Mouse (Mus musculus): ENCODE results near the gene Pus10.

Pus10 gene

DNA sequence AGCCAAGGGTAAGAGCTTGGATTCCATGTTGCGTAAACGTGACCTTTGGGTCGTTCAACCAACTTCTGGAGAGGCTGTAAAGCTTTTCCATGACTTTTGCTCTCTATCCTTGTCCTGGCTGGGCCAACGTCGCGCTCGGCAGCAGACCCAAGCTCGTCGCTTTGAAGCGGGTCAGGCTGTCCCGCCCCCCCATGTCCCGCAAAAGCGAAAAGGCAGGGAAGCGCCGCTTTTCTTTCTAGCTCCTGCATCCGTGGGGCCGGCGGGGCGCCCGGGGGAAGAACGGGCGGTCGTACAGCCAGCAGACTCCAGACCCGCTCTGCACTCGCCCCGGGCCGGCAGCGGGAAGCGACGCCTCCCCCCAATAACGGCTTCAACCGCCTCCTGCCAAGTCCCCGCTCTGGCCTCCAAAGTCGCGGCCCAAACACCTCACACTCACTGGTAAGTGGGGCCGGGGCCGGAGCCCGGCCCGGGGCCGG, at the start of gene Pus10:
Gene Pus10 (plus strand): TSS at position 364 of the 476 bp plus-strand sequence.
- DNase-seq (ENCODE audit: inconsistent ontology term), result no peak

DNA sequence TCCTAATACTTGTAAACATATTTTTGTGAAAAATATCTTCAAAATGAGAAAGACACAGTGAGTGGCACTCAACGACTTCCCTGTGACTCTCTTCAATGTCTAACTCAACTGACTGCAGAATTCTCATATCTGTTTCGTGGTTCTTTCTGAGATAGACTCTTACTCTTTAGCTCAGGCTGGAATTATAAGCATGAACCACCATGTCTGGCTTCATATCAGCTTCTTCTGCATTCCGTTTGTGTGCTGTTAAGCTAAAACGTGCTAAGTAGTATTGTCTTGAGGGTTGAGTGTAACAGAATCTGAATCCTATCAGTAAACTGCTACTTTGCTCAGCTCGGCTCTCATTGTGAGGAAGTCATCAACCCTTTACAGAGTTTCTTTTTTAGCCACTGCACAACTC, 46.5 kb upstream of the Pus10 start:
- no peak for DNase-seq (ENCODE audit: inconsistent ontology term)

DNA sequence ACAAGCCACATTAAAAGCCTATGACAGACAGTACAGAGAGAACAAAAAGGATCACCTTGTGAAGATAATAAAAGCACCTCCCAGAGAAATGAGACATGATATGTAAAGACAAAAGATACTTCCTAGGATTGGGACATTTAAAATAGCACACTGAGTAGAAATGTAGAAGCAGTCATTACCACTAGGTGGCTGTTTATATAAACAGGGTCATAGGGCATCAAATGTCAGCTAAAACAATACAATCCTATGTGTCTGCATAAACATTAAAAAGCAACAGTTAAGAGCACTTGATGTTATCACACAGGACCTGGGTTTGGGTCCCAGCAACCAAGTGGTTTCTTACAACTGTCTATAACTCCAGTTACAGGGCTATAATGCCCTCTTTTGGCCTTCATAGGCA, 34.8 kb upstream of the Pus10 start:
- no peak for DNase-seq (ENCODE audit: inconsistent ontology term)

DNA sequence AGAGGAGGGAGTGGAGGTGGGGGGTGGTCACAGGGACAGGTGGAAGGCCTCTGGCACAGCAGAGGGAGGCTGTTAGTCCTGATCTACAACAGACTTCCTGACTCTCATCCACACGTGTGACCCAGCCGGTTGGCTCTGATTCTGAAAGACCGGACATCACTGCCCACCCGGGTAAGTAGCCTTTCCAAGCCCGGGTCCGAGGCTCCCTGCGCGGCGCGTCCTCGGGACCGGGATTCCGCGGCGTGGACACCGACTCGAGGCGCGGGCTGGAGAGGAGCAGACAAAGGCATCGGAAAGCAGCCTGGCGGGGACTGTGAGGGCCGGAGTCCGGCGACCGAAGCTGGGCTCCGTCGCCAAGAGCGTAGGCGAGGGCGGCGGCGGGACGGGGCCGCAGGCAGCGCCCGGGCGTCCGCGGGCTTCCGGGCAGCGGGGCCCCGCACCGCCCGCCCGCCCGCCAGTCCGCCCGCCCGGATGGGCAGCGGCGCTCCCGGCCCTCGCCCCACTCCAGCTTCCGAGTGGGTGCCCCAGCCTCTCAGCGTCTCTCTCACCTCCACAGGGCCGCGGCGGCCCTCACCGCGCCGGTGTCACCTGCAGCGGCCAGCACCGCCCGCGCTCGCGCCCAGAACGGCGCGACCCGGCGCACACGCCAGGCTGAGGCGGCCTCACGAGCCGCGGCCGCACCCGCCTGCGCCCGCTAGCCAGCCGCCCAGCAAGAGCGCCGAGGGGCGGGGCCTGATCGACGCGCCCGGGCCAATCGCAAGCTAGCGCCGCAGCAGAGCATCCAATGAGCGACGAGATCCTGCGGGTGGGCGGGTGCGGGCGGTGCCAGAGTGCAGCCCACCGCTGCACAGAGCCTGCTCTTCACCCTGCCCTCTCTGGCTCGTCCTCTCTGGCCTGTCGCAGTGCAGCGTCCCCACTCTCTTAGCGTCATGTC, 32.3 kb upstream of the Pus10 start, which contains the start of gene 0610010F05Rik:
Gene 0610010F05Rik (minus strand): TSS at position 695 of the 934 bp plus-strand sequence.
- DNase-seq (ENCODE audit: inconsistent ontology term), result peak; percentile 98

DNA sequence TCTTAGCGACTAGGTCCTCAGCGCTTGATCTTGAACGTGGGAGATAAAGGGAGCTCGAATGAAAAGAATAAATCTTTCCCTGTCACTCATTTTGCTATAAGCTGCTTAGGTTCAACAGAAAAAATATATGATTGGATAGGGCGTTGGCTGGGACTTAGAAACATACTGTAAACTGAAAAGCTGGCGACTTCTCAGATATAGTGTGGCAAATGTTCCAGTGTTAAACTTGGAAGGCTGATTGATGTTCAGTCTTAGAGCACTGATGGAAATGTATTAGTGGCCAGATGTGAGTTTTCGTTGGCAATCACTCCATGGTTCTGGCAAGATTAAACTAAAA, 31.6 kb upstream of the Pus10 start:
- DNase-seq (ENCODE audit: inconsistent ontology term), result no peak

DNA sequence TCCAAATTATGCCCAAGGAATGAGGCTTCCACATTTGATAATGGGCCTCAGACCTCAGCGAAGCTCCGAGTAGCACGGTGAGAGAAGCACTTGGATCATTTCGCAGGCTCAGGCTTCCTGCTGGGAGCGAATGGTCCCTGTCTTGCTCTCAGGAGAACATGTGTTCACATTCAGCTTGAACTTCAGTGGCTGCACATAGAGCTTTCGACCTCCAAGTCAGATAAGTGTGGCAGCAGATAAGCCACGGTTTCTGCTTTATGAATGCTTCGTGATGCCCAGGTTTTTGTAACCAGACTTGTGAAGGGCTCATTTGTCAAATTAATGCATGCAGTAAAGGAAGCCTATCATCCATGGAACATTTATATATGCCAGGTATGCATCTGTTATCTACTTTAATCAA, 30.9 kb upstream of the Pus10 start:
- no peak for DNase-seq (ENCODE audit: inconsistent ontology term)

DNA sequence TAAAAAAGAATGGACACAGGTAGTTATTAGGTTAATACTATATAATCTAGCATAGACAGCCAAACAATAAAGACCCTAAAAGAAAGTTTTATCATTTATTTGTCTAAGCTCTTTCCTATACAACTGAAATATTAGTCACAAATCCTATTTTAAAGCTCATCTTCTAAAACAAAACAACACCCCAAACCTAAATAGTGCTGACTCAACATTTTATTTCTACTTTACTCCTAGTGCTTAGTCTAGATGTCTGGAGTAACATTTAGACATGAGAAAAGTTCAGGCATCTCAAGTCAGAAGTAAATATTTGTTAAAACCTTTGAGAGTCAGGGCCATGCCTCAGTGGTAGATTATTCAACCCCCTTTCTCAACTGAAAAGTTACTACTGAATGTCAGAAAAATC, 18.0 kb upstream of the Pus10 start:
- DNase-seq (ENCODE audit: inconsistent ontology term), result no peak

DNA sequence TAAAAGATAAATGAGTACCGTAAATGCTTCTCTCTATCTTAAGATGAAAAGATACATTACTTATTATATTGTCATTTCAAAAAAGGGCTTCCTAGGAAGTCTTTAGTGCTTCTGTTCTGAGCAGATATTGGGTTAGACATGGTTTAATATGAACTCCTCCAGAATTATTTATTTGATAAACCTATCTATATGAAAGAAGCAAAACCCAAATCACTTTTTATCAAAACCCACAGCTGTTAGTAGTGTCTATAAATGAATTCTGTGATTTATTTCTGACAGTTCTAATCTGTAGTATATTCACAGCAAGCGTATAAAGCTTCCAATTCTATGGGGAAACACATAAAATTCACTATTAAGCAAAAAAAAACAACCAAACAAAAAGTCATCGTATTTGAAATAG, 17.6 kb upstream of the Pus10 start:
- no peak for DNase-seq (ENCODE audit: inconsistent ontology term)

DNA sequence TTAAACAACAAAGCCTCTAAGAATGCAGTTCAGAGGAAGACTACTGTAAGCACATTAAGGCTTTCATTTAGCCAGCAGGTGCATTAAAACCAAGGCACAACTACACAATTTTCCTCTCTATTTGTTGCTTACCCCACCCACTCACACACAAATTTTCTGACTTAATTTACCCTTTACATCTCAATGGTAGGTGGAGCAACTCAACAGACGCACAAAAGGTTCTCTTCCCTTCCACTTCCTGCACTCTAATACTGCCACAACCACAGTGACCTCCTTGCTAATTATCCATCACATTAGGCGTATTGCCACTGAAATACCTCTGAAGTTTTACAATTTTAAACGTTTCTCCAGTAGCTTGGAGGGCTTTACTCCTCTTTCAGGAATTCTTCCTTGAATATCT, 11.8 kb upstream of the Pus10 start:
- DNase-seq (ENCODE audit: inconsistent ontology term), result no peak

DNA sequence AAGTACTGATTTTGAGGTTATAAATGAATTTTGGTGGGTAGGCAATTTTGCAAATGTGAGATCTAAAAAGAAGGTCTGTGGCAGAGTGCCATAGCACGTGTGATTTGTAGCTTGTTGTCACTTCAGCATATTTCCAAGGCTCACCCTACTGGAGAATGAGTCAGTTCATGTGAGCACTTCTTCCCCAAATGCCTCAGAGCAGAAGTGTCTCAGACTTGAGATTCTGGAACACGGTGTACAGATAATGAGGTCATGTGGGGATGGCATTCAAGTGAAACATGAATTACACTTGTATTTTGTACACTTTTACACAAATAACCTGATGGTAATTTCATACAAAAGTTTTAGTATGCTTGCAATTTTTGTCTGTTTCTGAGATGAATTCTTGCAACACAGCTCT, 7.7 kb upstream of the Pus10 start:
- no peak for DNase-seq (ENCODE audit: inconsistent ontology term)

DNA sequence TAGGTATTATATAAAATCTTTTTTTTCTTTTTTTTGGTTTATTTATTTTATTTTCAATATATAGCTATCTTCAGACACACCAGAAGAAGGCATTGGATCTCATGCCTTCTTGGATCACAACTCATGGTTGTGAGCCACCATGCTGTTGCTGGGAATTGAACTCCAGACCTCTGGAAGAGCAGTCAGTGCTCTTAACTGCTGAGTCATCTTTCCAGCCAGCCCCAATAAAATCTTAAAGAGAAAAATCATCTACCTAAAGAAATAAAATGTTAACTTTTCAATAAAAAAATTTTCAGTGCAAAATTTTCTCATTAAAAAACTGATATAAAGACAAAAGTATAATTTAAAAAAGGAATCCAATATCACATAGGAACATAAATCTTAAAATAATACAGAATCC, 1.2 kb upstream of the Pus10 start:
- DNase-seq (ENCODE audit: inconsistent ontology term), result no peak

DNA sequence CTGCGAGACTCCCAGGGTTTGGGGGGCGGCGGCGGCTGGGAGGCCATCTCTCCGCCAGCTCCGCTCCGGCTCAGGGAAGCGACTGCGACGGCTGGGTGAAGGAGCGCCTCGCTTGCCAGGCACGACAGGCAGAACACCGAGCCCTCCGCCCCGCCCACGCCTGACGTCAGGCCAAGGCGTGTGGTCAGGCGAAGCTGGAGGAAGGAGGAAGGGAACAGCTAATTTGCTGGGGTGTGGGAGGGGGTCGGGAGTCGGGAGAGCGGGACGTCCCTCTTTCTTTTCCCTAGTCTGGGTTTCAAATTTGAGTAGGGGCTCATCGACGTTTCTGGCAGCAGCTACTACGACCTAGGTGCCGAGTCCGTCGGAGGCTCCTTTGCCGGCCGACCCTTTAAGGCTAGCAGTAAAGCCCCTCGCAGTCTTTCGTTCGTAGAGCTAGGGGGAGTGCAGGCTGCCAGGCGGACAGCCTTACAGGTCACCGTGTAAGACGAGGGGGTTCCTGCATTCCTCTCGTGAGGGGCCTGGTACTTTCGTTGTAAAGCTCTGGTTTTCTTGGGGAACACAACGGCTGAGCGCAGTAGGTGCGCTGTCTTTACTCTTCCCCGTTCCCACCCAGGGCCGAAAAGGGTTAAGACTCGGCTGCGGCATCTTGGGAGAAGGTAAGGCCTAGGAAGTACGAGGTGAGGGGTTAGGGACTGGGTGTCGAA, 476 bp downstream of the Pus10 start, which contains the start of gene Pex13:
Gene Pex13 (minus strand): TSS at position 162 of the 704 bp plus-strand sequence.
- peak; percentile 95 for DNase-seq (ENCODE audit: inconsistent ontology term)

DNA sequence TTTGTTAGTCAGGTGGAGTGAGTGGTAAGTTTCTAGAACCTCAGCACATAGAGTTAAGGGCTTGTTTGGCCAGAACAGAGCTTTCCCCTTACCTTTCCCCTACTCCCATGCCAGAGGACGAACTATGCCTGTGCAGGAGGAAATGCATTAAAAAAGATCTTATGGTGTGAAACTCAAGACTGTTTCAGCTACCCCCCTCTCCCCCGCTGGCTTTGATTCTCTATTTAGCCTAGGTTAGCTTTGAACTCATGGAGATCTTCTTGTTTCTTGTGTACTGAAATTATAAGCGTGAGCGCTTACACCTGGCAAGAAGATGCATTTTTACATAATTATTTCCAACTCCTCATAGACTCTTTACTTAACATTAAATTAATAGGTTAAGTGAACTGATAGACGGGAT, 1.1 kb downstream of the Pus10 start:
- DNase-seq (ENCODE audit: inconsistent ontology term), result no peak

DNA sequence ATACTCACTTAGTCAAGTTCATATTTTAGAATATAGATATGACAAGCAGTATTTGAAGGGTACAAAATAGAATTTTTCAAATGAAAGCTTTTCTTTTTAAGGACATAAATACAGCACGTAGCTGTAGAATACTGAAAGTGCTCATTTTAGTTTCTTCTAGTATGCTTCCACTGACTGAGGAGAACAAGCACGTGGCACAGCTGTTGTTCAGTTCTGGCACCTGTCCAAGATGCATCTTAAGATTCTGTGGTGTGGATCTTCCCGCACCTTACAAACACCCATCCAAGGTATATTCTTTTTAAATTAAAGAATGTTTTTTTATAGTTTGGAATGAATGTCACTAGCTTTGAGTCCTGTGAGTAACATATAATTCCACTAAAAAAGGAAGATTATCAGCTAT, 1.7 kb downstream of the Pus10 start:
- DNase-seq (ENCODE audit: inconsistent ontology term), result no peak

DNA sequence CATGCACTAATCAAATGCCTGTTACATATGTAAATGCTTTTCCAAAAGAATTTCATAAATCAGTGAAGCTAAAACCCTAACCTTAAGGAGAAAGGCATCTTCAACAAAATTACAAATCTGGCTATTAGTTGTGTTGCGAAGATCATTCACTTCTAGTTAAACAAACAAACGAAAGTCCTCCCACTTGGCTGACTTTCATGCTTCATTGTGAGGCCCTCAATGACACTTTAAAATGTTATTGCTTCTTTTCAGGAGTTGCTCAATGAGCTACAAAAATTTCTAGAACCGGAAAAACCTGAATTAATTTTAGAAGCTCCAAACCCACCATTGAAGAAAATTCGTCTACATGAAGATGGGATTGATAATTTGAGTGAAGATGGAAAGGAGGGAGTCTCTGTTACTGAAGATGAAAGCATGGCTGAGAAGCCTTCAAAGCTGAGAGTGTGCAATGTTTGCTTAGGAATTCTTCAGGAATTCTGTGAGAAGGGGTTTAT, 6.8 kb downstream of the Pus10 start:
- DNase-seq (ENCODE audit: inconsistent ontology term), result no peak

DNA sequence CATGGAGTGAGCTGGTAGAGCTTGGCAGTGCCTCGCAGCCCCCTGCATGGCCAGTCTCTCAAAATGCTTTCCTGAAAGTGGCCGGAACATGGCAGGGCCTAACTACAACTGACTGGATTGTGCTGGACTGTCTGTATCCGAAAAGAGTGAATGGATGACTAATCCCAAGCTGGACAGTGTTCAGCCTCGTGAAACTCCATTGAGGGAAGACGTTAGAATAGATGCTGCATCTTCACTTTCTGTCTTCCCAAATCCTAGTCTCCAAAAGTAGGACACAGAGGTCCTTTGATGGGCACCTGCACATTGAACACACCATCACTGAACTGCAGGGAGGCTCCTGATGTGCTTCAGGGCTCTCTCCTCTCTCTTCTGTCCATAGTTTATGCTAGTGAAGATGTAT, 10.6 kb downstream of the Pus10 start:
- no peak for DNase-seq (ENCODE audit: inconsistent ontology term)

DNA sequence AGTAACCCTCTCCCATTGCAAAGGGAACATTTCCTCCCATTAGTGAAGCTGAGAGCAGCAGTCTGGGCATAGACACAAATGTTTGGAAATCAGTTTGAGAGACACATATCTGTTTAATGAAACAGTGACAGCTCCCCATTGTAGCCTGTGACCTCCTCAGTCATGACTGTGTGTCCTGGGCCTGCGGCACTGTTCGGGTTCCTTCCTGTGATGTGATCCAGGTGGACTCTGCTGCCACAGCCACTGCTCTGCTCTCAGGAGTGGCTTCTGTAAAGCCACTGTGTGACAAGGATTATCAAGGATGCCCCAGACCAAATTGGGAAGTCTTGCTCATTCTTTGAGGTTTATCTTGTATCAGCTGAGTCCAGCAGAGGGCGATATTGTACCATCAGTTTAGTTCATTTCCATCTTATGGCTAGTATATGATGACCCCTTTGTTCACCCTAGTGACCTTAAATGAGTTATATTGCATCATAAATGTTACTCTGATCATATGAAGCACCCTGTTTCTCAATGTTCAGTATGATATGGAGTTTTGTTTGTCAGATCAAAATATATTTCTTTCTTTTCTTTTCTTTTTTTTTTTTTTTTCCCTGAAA, 13.7 kb downstream of the Pus10 start:
- peak; percentile 32 for DNase-seq (ENCODE audit: inconsistent ontology term)

DNA sequence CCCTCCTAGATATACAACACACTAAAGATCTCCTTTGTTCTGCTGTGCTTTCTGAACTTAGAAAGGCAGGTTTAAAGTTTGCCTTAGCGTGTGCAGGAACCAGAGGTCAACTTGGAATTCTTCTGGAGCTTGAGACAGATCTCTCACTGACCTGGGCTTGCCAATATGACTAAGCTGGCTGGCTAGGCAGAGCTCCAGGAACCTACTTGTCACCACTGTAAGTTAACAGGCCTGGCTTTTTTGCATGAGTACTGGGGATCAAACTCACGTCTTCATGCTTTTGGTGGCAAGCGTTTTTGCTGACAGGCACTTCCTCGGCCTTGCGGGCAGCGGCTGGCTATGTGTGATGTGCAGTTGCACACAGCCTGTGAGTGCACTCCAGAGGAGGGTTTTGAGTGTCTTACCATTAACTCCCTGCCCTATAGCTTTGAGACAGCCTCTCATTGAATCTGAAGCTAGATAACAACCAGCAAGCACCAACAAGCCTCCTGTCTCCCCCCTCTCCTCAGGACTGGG, 15.0 kb downstream of the Pus10 start:
- DNase-seq (ENCODE audit: inconsistent ontology term), result no peak

DNA sequence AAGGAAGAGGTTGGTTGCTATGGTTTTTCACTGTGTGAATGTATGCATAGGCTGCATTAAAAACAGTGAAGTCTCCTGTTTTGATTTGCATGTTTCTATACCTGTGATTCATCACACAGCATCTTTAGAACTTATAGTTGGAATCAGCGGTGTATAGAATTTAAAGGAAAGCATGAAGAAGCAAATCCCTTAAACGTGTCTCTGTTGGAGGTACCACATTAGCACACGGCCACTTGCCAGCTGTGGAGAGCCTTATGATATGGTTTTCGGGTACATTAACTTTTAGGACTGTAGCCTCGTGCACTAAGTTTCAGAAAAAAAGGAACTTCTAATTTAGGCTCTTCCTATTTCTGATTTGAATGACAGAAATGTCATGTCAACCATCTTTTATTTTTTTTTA, 17.1 kb downstream of the Pus10 start:
- DNase-seq (ENCODE audit: inconsistent ontology term), result no peak

DNA sequence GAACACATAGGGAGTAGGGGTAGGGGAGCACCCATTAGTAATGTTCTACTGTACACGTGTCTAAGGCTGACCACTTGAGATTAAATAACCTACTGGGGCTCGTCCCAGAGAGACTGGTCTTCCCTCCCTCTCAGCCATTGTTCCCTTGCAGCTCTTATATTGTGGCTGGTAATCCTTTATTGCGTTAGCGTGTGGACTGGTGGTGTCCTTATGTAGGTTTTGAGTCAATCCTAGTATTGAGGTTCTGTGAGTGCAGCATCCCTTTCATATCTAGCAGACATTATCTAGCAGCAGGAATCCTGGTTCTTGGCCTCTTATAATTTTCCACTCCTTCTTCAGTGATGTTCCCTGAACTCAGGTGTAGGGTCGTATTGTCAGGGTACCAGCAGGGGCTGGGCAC, 21.2 kb downstream of the Pus10 start:
- no peak for DNase-seq (ENCODE audit: inconsistent ontology term)

DNA sequence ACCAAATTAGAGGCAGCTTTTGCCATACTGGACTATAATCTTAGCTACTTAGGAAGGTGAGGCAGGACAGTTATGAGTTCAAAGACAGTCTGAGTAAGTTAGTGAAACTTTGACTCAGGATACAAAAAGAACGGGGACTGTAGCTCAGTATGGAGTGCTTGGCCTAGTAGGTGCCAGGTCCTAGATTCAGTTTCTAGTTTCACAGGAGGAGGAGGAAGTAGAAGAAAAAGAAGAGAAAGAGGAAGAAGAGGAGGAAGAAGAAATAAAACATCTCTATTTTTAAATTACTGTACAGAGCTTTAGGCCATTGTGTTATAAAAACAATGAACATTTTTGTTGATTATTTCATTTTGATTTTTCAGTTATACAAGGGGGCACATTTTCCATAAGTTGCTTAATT, 22.6 kb downstream of the Pus10 start:
- DNase-seq (ENCODE audit: inconsistent ontology term), result no peak

DNA sequence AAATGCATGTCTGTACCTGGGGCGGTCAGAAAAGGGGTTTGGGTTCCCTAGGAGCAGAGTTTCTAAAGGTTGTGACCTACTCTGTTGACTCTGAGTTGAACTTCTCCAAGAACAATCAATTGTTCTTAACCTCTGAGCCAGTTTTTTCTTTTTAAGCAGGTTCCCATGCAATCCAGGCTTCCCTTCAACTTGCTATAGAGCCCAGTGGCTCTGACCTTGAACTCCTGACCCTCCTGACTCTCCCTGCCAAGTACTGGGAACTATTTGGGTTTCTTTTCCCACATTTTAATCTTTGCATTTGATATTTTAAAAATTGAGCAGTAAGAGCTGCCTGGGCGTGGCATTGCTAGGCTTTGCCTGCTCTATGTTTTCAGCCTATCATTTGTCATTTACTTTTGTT, 27.8 kb downstream of the Pus10 start:
- DNase-seq (ENCODE audit: inconsistent ontology term), result no peak

Data from Muller cell, postnatal 12 days (primary cell).